Mouse (Mus musculus) G1E (cell line): ENCODE measurements around the gene Phlpp1.

ENCODE experiments used
- CTCF ChIP-seq: IDR thresholded peaks from 2 replicates; pipeline ENCODE4 v1.5.1; 2012; ENCODE audit warnings: low read depth, low read length, inconsistent platforms, mixed read lengths
- GATA1 ChIP-seq: IDR thresholded peaks from 2 replicates; pipeline ENCODE4 v1.6.1; 2012; ENCODE audit warnings: borderline replicate concordance, low read length, inconsistent platforms, mixed read lengths
- GATA2 ChIP-seq: IDR thresholded peaks from 2 replicates; pipeline ENCODE4 v1.6.1; 2012; ENCODE audit warnings: low read depth, low read length, inconsistent platforms, borderline replicate concordance
- TAL1 ChIP-seq: conservative IDR thresholded peaks from 2 replicates; pipeline ENCODE4 v1.6.1; 2012; ENCODE audit warnings: low read depth, low read length, inconsistent platforms, mixed read lengths

DNA sequence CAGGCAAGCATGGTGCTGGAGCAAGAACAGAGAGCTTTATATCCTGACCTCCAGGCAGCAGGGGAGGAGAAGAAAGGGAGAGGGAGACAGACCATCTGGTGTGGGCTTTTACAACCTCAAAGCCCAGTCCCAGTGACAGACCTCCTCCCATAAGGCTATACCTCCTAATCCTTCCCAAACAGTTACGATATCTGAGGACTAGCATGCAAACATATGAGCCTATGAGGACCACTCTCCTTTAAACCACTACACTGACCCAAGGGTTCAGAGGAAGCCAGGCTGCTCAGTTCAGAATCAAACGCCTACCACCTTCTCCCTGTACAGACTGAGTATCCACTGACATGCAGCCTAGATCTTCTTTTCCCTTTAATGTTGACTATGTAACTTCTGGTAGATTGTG, 239.3 kb downstream of the Phlpp1 start:
- TF ChIP-seq CTCF (no peak), GATA1 (no peak), TAL1 (no peak), GATA2 (no peak)
